Mouse (Mus musculus) hindbrain, embryonic 14.5 days (tissue): ENCODE results near the gene Sgpp2. TPM values are rescaled to one million over a fixed set of nuclear protein-coding genes. Genes with fewer than 3 reads are reported as not detected.
A peak's percentile ranks its signal among the peaks of the same experiment; 100 is the strongest.

Experiments used
- ATAC-seq: fragments of 200-750 bp; cut with Nextera tagmentation; 2 replicates; pipeline ENCODE4 v1.8.0; 2017; ENCODE audit warnings: moderate number of reproducible peaks, mild to moderate bottlenecking, moderate TSS enrichment, moderate library complexity; ENCODE audit not compliant: low FRiP score
- DNase-seq: peaks from one replicate; pipeline ENCODE4 v3.0.0-alpha.2; 2015; ENCODE audit warnings: low spot score
- H3K27ac ChIP-seq: fragments of 300-500 bp; sonication (generic); 2 replicates; pipeline ENCODE4 v1.5.1; 2014; ENCODE audit warnings: mild to moderate bottlenecking, moderate library complexity
- H3K27me3 ChIP-seq: fragments of 300-500 bp; sonication (generic); 2 replicates; pipeline ENCODE4 v1.6.1; 2014; ENCODE audit warnings: mild to moderate bottlenecking, low read length, mixed read lengths; ENCODE audit not compliant: control insufficient read depth, insufficient read depth
- H3K36me3 ChIP-seq: fragments of 300-500 bp; sonication (generic); replicated peaks from 2 replicates; pipeline ENCODE4 v1.6.1; 2014; ENCODE audit not compliant: control insufficient read depth, insufficient read depth
- H3K4me1 ChIP-seq: fragments of 300-500 bp; sonication (generic); replicated peaks from 2 replicates; pipeline ENCODE4 v1.6.1; 2014; ENCODE audit warnings: antibody characterized with exemption, low read length, mixed read lengths; ENCODE audit not compliant: control insufficient read depth, insufficient read depth
- H3K4me2 ChIP-seq: fragments of 300-500 bp; sonication (generic); replicated peaks from 2 replicates; pipeline ENCODE4 v1.6.1; 2014; ENCODE audit warnings: mild to moderate bottlenecking, moderate library complexity
- H3K4me3 ChIP-seq: fragments of 300-500 bp; sonication (generic); replicated peaks from 2 replicates; pipeline ENCODE4 v1.5.1; 2014; ENCODE audit warnings: mild to moderate bottlenecking, low read length
- H3K9ac ChIP-seq: fragments of 300-500 bp; sonication (generic); 2 replicates; pipeline ENCODE4 v1.6.1; 2014
- H3K9me3 ChIP-seq: fragments of 300-500 bp; sonication (generic); 2 replicates; pipeline ENCODE4 v1.6.1; 2016; ENCODE audit warnings: low read length; ENCODE audit not compliant: control insufficient read depth
- WGBS: fragments of 180-500 bp; shearing (Covaris S2); extraction: QIAGEN DNeasy Blood & Tissue Kit; methylation state at CpG from one replicate; pipeline ENCODE4 v1.1.7; 2014; 5-methylcytosine and 5-hydroxymethylcytosine counted together
- polyA plus RNA-seq: library from polyadenylated mRNA; unstranded; fragments of >200 nt; fragmentation: Nextera tagmentation; extraction: Ambion mirVana; gene quantifications from 2 replicates; pipeline ENCODE4 v1.2.1, GENCODE M21; 2014

The Sgpp2 gene
- polyA plus RNA-seq, 1 experiment from 2014 or later, result 1.9 TPM

GRCm38 (mm10) chr1:78311482-78311881, 1.3 kb downstream of the Sgpp2 start:
- no peak overlapping the region for H3K27ac ChIP-seq
- H3K9me3 ChIP-seq, result no peaks in the 10 kb centered on the region
- peaks cover 43% of the 10 kb centered on the region for H3K27me3 ChIP-seq
- WGBS, result under 1% methylated on average over 7 of the region's 7 CpGs
- no peak overlapping the region; the same call in 1 of the 2 replicates for H3K4me3 ChIP-seq
- H3K4me1 ChIP-seq, result peaks cover 14% of the 10 kb centered on the region
- no peak overlapping the region for H3K9ac ChIP-seq
- no peak for ATAC-seq
- H3K36me3 ChIP-seq, result no peaks in the 10 kb centered on the region
- DNase-seq, result no peak
- H3K4me2 ChIP-seq, result peak overlapping the region; percentile 98

DNA sequence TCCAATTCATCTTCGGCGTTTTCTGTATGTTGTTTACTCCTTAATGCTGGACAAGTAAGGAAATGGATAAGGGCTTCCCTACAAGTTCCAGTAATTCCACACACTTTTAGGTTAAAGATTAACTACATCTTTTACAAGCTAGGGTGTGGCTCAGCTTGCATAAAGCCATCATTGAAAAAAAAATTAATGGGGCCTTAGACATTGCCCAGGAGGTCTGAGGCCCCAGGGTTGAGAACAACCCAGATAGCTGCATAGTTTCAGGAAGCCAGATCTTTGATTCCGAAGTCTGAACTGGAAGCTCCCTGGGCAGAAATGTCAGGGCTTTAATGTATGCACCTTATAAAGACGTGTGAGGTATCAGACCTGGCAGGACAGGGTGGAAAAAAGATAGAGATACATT, 2.8 kb downstream of the Sgpp2 start:
- no peak for ATAC-seq
- no peak overlapping the region for H3K27ac ChIP-seq
- H3K4me1 ChIP-seq, result peaks cover 14% of the 10 kb centered on the region
- no peak for DNase-seq
- H3K9ac ChIP-seq, result no peak overlapping the region
- no peak overlapping the region for H3K4me3 ChIP-seq
- H3K9me3 ChIP-seq, result no peaks in the 10 kb centered on the region
- peaks cover 43% of the 10 kb centered on the region for H3K27me3 ChIP-seq
- H3K4me2 ChIP-seq, result no peak overlapping the region
- H3K36me3 ChIP-seq, result no peaks in the 10 kb centered on the region
- 80% methylated on average over 4 of the region's 4 CpGs for WGBS

DNA sequence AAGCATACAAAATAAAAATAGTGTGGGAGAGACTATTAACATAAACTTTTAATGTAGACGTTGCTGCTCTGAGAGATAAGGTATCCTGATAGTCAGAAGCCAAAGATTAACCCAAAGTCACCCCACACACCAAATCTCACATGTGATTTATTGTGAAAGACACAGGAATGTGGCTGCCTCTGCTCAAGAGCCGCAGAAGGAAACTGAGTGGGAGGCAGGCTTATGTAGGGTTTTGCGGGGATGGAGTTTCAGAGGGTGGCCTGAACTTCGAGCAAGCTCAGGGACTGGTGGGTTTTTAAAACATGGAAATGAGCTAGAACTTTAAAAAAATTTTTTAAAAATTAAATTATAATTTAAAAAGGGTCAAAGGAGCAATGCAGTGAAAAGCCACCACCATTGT, 3.8 kb downstream of the Sgpp2 start:
- no peak for DNase-seq
- Histone ChIP-seq H3K4me1 (peaks cover 14% of the 10 kb centered on the region), H3K36me3 (no peaks in the 10 kb centered on the region), H3K4me2 (no peak overlapping the region), H3K27me3 (peaks cover 33% of the 10 kb centered on the region), H3K4me3 (no peak overlapping the region), H3K9ac (no peak overlapping the region), H3K27ac (no peak overlapping the region), H3K9me3 (no peaks in the 10 kb centered on the region)
- WGBS, result 91% methylated on average over 4 of the region's 4 CpGs
- no peak for ATAC-seq

DNA sequence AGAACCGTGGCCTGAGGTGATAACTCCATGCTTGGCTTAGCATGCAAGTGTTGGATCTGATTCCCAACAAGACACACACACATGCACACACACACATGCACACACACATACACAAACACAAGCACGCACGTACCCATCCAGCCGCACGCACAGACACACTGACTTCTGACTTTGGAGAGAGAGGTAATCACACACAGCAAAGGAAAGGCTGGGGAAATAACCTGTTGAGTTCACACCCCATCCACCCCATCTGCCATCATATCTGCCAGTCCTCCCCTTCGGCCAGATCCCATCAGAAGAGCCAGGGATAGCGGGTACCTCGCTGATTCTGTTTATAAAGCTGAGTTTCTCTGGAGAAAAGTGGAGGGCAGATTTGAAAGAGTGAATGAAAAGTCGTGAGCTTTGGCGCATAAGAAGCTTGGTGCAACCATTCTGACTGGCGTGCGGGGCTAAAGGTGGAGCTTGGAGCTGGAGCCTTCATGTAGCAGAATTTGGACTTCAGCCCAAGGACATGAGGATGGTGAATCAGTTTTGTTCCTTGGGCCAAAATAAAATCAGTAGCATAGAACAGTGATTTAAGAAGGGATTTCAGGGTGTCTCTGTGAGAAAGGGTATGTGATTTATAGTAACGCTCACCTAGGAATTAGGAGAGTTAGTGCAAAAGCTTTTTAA, 8.1 kb downstream of the Sgpp2 start:
- Histone ChIP-seq H3K4me2 (no peak overlapping the region), H3K36me3 (no peaks in the 10 kb centered on the region), H3K9me3 (no peaks in the 10 kb centered on the region), H3K4me1 (no peaks in the 10 kb centered on the region), H3K4me3 (no peak overlapping the region), H3K27me3 (no peaks in the 10 kb centered on the region), H3K9ac (no peak overlapping the region), H3K27ac (no peak overlapping the region)
- ATAC-seq (no peak), DNase-seq (no peak)
- WGBS, result 91% methylated on average over 13 of the region's 13 CpGs

DNA sequence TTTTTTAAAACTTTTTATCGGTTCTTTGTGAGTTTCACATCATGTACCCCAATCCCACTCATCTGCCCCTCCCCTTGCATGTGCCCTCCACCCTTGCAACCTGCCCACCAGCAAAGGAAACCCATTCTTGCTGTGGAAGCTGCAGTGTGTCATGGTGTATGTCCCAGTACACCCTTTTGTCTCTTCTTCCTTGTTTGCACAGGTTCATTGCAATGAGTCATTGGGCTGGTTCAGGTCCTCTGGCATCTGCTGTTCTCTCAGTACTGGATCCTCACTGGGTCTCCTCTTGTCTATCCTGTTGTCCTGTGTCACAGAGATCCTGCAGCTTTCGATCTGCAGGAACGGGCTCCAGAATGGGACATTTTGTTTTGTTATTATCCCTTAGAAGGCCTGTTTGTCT, 10.1 kb downstream of the Sgpp2 start:
- H3K4me2 ChIP-seq, result no peak overlapping the region
- no peaks in the 10 kb centered on the region for H3K9me3 ChIP-seq
- no peaks in the 10 kb centered on the region for H3K4me1 ChIP-seq
- 87% methylated on average over 3 of the region's 3 CpGs for WGBS
- H3K4me3 ChIP-seq, result no peak overlapping the region
- ATAC-seq, result no peak
- DNase-seq, result no peak
- no peaks in the 10 kb centered on the region for H3K27me3 ChIP-seq
- H3K9ac ChIP-seq, result no peak overlapping the region
- no peaks in the 10 kb centered on the region for H3K36me3 ChIP-seq
- H3K27ac ChIP-seq, result no peak overlapping the region

DNA sequence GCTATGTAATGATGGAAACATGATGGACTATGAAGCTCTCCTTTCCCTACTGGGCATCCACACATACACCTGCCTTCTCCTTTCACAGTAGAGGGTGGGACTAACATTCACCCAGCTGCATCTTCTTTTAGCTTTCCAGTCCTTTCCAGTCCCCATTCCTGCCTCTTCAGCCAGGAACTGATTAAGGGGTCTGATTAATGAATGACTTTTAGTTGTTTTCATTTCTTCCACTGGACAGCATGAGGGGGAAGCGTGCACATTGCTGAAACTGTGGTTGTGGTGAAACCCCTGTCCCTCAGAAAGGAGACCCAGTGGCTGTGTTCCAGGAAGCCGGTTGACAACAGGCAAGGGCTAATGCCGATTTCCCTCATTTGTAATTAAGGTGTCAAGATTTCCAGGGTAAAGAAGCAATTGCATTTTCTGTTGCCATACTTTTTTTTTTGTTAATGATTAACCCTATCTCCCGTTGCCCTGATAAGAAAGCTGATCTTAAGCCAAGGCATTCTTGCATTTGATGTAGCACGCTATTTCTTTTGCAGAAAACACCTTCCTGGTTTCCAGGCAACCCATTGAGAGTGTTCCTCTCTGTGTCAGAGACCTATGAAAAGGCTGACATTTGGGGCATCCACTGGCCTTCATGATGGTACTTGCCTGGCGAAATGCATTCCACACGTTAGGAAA, 12.1 kb downstream of the Sgpp2 start:
- Histone ChIP-seq H3K4me1 (no peaks in the 10 kb centered on the region), H3K36me3 (no peaks in the 10 kb centered on the region), H3K27me3 (no peaks in the 10 kb centered on the region), H3K4me2 (no peak overlapping the region), H3K27ac (no peak overlapping the region), H3K9ac (no peak overlapping the region), H3K9me3 (no peaks in the 10 kb centered on the region), H3K4me3 (no peak overlapping the region)
- ATAC-seq (no peak), DNase-seq (no peak)
- WGBS, result 44% methylated on average over 7 of the region's 7 CpGs

DNA sequence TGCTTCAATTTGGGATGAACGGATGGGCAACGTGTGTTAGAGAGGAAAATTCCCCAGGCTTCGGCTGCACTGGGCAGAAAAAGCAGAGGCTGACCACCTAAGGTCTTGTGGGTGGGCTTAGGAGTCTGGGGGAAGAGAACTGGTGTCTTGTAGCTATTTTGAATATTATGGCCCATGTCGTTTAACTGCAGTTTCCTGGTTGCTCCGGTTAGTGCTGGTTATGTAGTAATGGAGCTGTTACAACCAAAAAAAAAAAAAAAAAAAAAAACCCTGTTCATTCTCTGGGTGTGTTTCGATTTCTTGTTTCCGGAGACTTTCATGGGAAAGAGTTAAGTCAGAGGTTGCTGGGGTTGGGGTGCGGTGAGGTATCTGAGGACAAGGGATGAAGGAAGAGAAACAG, 12.7 kb downstream of the Sgpp2 start:
- H3K27ac ChIP-seq, result no peak overlapping the region
- H3K4me1 ChIP-seq, result no peaks in the 10 kb centered on the region
- H3K4me2 ChIP-seq, result no peak overlapping the region
- no peak for ATAC-seq
- DNase-seq, result no peak
- H3K27me3 ChIP-seq, result no peaks in the 10 kb centered on the region
- H3K36me3 ChIP-seq, result no peaks in the 10 kb centered on the region
- H3K4me3 ChIP-seq, result no peak overlapping the region
- H3K9ac ChIP-seq, result no peak overlapping the region
- no peaks in the 10 kb centered on the region for H3K9me3 ChIP-seq
- WGBS, result 67% methylated on average over 8 of the region's 8 CpGs

DNA sequence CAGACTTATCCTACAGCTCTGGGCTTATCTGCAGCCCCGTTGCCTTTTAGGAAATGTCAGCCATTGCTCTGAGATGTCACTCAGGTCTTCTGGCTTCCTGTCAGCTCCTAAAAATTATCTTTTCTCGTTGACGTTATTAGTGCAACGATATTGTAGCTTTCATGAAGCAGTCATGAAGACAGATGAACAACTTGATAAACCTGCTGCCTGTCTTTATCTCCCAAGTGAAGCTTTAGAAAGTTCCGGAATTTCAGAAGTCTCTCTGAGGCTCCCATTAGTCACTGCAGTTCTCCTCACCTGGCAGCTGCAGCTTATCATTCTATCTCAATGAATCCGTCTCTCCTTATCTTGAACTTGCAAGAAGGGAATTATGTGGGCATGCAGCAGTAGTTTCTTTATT, 13.9 kb downstream of the Sgpp2 start:
- Histone ChIP-seq H3K4me3 (no peak overlapping the region), H3K27ac (no peak overlapping the region), H3K4me2 (no peak overlapping the region), H3K9me3 (no peaks in the 10 kb centered on the region), H3K36me3 (no peaks in the 10 kb centered on the region), H3K27me3 (no peaks in the 10 kb centered on the region), H3K4me1 (no peaks in the 10 kb centered on the region), H3K9ac (no peak overlapping the region)
- DNase-seq, result no peak
- no peak for ATAC-seq
- 92% methylated on average over 6 of the region's 6 CpGs for WGBS

DNA sequence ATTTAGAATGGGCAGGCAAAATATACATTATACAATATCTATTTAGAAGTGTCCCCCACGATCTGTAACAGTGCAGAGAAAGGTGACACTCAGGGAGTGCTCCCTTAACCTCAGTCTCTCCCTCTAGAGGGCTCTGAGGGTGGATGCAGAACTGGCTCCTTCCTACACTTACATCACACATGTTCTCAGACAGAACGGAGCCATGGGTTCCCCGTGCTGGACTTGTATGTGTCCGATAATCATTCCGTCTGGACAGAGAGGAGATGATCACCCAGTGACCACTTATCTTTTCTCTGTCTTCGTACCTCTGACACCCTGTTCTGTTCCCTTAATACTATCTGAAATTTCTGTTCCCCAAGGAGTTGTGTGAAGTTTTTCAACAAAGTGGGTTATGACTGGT, 15.7 kb downstream of the Sgpp2 start:
- no peak overlapping the region for H3K4me3 ChIP-seq

More for the DNA sequence above, 15.7 kb downstream of the Sgpp2 start:
- Histone ChIP-seq H3K4me1 (no peaks in the 10 kb centered on the region), H3K9ac (no peak overlapping the region), H3K9me3 (no peaks in the 10 kb centered on the region), H3K36me3 (no peaks in the 10 kb centered on the region), H3K27ac (no peak overlapping the region), H3K4me2 (no peak overlapping the region), H3K27me3 (no peaks in the 10 kb centered on the region)
- 85% methylated on average over 6 of the region's 6 CpGs for WGBS
- ATAC-seq, result no peak
- DNase-seq, result no peak
